Mouse (Mus musculus): ENCODE results near the gene Chchd6. TPM values are rescaled to one million over a fixed set of nuclear protein-coding genes. Genes with fewer than 3 reads are reported as not detected.

Gene Chchd6
- total RNA-seq, 1 experiment from 2014 or later, result 0.29 TPM

GRCm38 (mm10) chr6:89549157-89549556 lies 46.3 kb downstream of the Chchd6 start:
- ATAC-seq (replicated peaks; ENCODE audit: insufficient number of reproducible peaks, low FRiP score, low TSS enrichment, poor library complexity, severe bottlenecking), result no peak

GRCm38 (mm10) chr6:89547951-89548350 lies 47.5 kb downstream of the Chchd6 start:
- no peak for ATAC-seq (replicated peaks; ENCODE audit: insufficient number of reproducible peaks, low FRiP score, low TSS enrichment, poor library complexity, severe bottlenecking)

GRCm38 (mm10) chr6:89538102-89538751 lies 57.2 kb downstream of the Chchd6 start:
- ATAC-seq (replicated peaks; ENCODE audit: insufficient number of reproducible peaks, low FRiP score, low TSS enrichment, poor library complexity, severe bottlenecking), result no peak

GRCm38 (mm10) chr6:89535626-89536225 lies 59.7 kb downstream of the Chchd6 start:
- ATAC-seq (replicated peaks; ENCODE audit: insufficient number of reproducible peaks, low FRiP score, low TSS enrichment, poor library complexity, severe bottlenecking), result no peak

- no peak for ATAC-seq (replicated peaks; ENCODE audit: insufficient number of reproducible peaks, low FRiP score, low TSS enrichment, poor library complexity, severe bottlenecking)
These were observed 70.7 kb downstream of the Chchd6 start for GRCm38 (mm10) chr6:89524766-89525165.

DNA sequence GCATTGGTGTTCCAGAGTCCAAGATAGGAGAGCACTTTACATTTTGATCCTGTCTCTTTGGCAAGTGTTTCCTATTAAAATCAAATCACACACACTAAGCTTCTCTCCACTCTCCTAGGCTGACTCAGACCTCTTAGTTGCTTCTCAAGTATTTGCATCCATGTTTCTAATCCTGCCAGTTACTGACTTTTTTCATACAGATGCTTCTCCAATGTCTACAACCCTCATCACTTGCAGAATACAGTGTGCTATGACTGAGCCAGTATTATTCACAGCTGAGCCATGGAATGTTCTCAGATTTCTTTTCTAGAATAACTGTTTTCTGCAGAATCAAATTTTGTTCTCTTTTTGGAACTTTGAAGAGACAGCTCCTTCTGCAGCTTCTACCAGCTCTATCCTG lies 85.3 kb downstream of the Chchd6 start:
- no peak for ATAC-seq (replicated peaks; ENCODE audit: insufficient number of reproducible peaks, low FRiP score, low TSS enrichment, poor library complexity, severe bottlenecking)

- ATAC-seq (replicated peaks; ENCODE audit: insufficient number of reproducible peaks, low FRiP score, low TSS enrichment, poor library complexity, severe bottlenecking), result no peak
These were observed 86.7 kb downstream of the Chchd6 start for GRCm38 (mm10) chr6:89508725-89509124.

GRCm38 (mm10) chr6:89508263-89508662 lies 87.2 kb downstream of the Chchd6 start:
- ATAC-seq (replicated peaks; ENCODE audit: insufficient number of reproducible peaks, low FRiP score, low TSS enrichment, poor library complexity, severe bottlenecking), result no peak

GRCm38 (mm10) chr6:89499961-89500360 lies 95.5 kb downstream of the Chchd6 start:
- no peak for ATAC-seq (replicated peaks; ENCODE audit: insufficient number of reproducible peaks, low FRiP score, low TSS enrichment, poor library complexity, severe bottlenecking)

DNA sequence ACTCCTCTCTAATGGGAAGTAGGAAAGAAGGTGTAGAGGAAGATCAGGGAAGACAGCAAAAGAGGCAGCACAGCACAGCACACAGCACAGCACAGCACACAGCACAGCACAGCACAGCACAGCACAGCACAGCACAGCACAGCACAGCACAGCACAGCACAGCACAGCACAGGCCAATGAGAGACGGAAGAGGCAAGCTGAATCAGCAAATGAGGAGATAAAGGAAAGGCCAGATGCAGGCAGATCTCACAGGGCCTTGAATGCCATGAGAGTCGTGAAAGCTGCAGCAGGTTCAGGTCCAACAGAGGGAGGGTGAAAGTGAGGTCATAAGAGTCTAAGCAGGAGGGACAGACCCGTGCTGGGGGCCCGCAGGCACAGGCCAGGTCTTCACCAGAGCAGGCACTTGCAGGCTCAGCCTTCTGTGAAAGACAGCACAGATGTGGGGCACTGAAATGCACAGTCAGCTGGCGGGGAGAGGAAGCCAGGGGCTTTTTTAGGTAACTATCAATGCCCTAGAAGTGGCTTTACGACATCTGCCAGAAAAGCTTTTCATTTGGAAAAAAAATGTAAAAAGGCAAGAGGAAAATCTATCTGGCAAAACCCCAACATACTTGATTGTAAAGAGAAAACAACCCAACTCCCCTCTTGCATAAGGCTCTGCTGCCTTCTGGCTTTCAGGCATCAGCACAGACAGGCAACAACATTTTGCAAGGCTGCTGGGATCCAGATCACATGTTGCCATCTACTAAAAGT lies 96.5 kb downstream of the Chchd6 start:
- no peak for ATAC-seq (replicated peaks; ENCODE audit: insufficient number of reproducible peaks, low FRiP score, low TSS enrichment, poor library complexity, severe bottlenecking)

GRCm38 (mm10) chr6:89496916-89497315 lies 98.5 kb downstream of the Chchd6 start:
- ATAC-seq (replicated peaks; ENCODE audit: insufficient number of reproducible peaks, low FRiP score, low TSS enrichment, poor library complexity, severe bottlenecking), result no peak

DNA sequence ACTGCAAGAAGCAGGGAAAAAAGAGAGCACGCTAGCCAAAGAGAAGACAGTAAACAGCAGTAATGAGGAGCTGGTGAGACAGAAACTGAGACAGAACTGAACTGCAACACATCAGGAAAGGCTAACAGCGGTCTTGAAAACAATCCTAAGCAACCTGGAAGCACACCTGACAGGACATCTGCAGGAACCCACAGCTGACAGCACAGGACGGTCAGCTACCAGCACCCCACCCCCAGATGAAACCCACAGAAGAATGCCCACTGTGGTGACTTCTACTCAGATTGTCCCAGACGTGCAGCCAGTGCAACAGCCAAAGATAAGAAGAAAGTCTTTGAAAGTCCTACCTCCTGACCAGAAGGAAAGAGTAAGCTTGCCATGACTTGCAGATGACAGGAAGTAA lies 103.1 kb downstream of the Chchd6 start:
- ATAC-seq (replicated peaks; ENCODE audit: insufficient number of reproducible peaks, low FRiP score, low TSS enrichment, poor library complexity, severe bottlenecking), result no peak

GRCm38 (mm10) chr6:89490369-89490768 lies 105.1 kb downstream of the Chchd6 start:
- ATAC-seq (replicated peaks; ENCODE audit: insufficient number of reproducible peaks, low FRiP score, low TSS enrichment, poor library complexity, severe bottlenecking), result no peak

DNA sequence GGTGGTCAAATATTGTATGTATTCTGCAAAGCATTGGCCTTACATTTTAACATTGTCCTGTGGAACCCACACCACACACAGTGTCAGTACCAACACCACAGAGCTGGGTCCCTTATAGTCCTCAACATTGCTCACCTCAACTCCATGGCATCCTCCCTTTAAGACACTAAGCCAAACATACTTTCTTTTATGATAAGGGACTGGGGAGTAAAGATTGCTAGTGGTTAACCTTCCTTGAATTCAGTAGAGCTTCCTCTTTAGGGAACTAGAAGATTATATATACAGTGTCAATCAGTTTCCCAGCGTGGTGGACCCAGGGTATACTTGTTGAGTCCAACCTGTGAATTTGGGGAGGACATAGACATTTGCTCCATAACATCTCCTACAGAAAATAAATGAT lies 105.9 kb downstream of the Chchd6 start:
- ATAC-seq (replicated peaks; ENCODE audit: insufficient number of reproducible peaks, low FRiP score, low TSS enrichment, poor library complexity, severe bottlenecking), result no peak

DNA sequence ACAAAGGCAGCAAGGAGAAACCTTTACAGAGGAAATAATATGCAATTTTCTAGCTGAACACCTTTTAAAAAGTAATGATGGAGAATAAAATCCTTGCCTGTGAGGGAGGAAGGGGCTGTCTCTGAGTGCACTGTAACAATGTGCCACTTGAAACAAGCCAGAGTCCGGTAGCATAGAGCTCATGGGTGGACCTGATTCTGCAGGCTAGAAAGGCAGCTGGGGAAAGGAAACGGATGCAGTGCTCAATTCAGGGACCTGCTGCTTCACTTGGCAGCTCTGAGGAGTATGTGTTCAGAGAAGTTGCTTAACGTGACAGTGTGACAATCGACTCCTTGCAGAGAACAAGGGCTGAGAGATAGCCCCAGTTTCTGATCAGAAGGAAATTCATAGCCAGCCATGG lies 109.4 kb downstream of the Chchd6 start:
- no peak for ATAC-seq (replicated peaks; ENCODE audit: insufficient number of reproducible peaks, low FRiP score, low TSS enrichment, poor library complexity, severe bottlenecking)

- ATAC-seq (replicated peaks; ENCODE audit: insufficient number of reproducible peaks, low FRiP score, low TSS enrichment, poor library complexity, severe bottlenecking), result no peak
These were observed 114.3 kb downstream of the Chchd6 start for GRCm38 (mm10) chr6:89481192-89481591.

DNA sequence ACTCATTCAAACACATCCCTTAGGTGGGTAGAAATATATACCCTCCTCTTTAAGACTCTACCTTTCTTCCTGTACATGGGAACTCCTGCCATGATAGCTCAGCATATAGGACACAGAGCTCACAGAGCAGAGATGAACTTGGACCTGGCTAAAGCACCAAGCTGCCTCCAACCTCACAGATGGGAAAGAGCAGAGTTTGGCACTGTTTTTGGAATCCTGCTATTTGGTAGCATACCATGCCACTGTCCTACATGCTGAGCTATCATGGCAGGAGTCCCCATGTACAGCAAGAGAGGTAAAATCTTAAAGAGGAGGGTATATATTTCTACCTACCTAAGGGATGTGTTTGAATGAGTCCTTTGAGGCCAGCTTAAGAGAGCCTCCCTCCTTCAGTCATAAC lies 127.5 kb downstream of the Chchd6 start:
- ATAC-seq (replicated peaks; ENCODE audit: insufficient number of reproducible peaks, low FRiP score, low TSS enrichment, poor library complexity, severe bottlenecking), result no peak

GRCm38 (mm10) chr6:89467290-89467689 lies 128.2 kb downstream of the Chchd6 start:
- ATAC-seq (replicated peaks; ENCODE audit: insufficient number of reproducible peaks, low FRiP score, low TSS enrichment, poor library complexity, severe bottlenecking), result no peak

GRCm38 (mm10) chr6:89466875-89467274 lies 128.6 kb downstream of the Chchd6 start:
- no peak for ATAC-seq (replicated peaks; ENCODE audit: insufficient number of reproducible peaks, low FRiP score, low TSS enrichment, poor library complexity, severe bottlenecking)
